Mouse (Mus musculus): ENCODE results near the gene Gng2. TPM values are rescaled to one million over a fixed set of nuclear protein-coding genes. Genes with fewer than 3 reads are reported as not detected.

Gng2 gene
- polyA plus RNA-seq, 1 experiment, result 0.50 TPM

GRCm38 (mm10) chr14:19994068-19994467 lies 16.6 kb upstream of the Gng2 start:
- no peak for TF ChIP-seq FLI1 (IDR thresholded peaks at IDR 0.05; ENCODE audit: low read length)
- no peak for TF ChIP-seq GATA1 (IDR thresholded peaks at IDR 0.05; ENCODE audit: borderline replicate concordance, low read length)
- no peak overlapping the region for H3K4me3 ChIP-seq (replicated peaks)
- peaks cover 5% of the 10 kb centered on the region; the same call in 1 of the 2 replicates for H3K4me1 ChIP-seq
- peaks cover 12% of the 10 kb centered on the region for H3K9me3 ChIP-seq
- H3K36me3 ChIP-seq (replicated peaks; ENCODE audit: low read length), result no peaks in the 10 kb centered on the region
- H3K27me3 ChIP-seq (replicated peaks), result peaks cover 54% of the 10 kb centered on the region

GRCm38 (mm10) chr14:19993570-19993883 lies 16.1 kb upstream of the Gng2 start:
- Histone ChIP-seq H3K4me1 (peaks cover 5% of the 10 kb centered on the region; the same call in 1 of the 2 replicates), H3K36me3 (replicated peaks; ENCODE audit: low read length) (no peaks in the 10 kb centered on the region)

GRCm38 (mm10) chr14:19992873-19993569 lies 15.6 kb upstream of the Gng2 start:
- peaks cover 22% of the 10 kb centered on the region for H3K9me3 ChIP-seq
- peaks cover 64% of the 10 kb centered on the region for H3K27me3 ChIP-seq (replicated peaks)
- peaks cover 5% of the 10 kb centered on the region; the same call in 1 of the 2 replicates for H3K4me1 ChIP-seq
- no peak for TF ChIP-seq GATA1 (IDR thresholded peaks at IDR 0.05; ENCODE audit: borderline replicate concordance, low read length)
- no peak for TF ChIP-seq FLI1 (IDR thresholded peaks at IDR 0.05; ENCODE audit: low read length)
- no peaks in the 10 kb centered on the region for H3K36me3 ChIP-seq (replicated peaks; ENCODE audit: low read length)
- no peak overlapping the region for H3K4me3 ChIP-seq (replicated peaks)

More at GRCm38 (mm10) chr14:19993570-19993883, 16.1 kb upstream of the Gng2 start:
- no peak overlapping the region for H3K4me3 ChIP-seq (replicated peaks)
- H3K9me3 ChIP-seq, result peaks cover 17% of the 10 kb centered on the region
- TF ChIP-seq FLI1 (IDR thresholded peaks at IDR 0.05; ENCODE audit: low read length), result no peak
- H3K27me3 ChIP-seq (replicated peaks), result peaks cover 59% of the 10 kb centered on the region

GRCm38 (mm10) chr14:19991861-19992260 lies 14.4 kb upstream of the Gng2 start:
- no peak overlapping the region for H3K4me3 ChIP-seq (replicated peaks)
- H3K36me3 ChIP-seq (replicated peaks; ENCODE audit: low read length), result no peaks in the 10 kb centered on the region
- peaks cover 70% of the 10 kb centered on the region for H3K27me3 ChIP-seq (replicated peaks)
- peaks cover 22% of the 10 kb centered on the region for H3K9me3 ChIP-seq
- no peak for TF ChIP-seq GATA1 (IDR thresholded peaks at IDR 0.05; ENCODE audit: borderline replicate concordance, low read length)
- TF ChIP-seq FLI1 (IDR thresholded peaks at IDR 0.05; ENCODE audit: low read length), result no peak
- peaks cover 10% of the 10 kb centered on the region for H3K4me1 ChIP-seq

GRCm38 (mm10) chr14:19990436-19990993 lies 13.1 kb upstream of the Gng2 start:
- Histone ChIP-seq H3K4me3 (replicated peaks) (no peak overlapping the region), H3K36me3 (replicated peaks; ENCODE audit: low read length) (no peaks in the 10 kb centered on the region), H3K27me3 (replicated peaks) (peaks cover 79% of the 10 kb centered on the region), H3K4me1 (peaks cover 24% of the 10 kb centered on the region), H3K9me3 (peaks cover 16% of the 10 kb centered on the region)
- TF ChIP-seq FLI1 (IDR thresholded peaks at IDR 0.05; ENCODE audit: low read length) (no peak), GATA1 (IDR thresholded peaks at IDR 0.05; ENCODE audit: borderline replicate concordance, low read length) (no peak)

- Histone ChIP-seq H3K27me3 (replicated peaks) (peaks cover 87% of the 10 kb centered on the region), H3K4me3 (replicated peaks) (no peak overlapping the region), H3K9me3 (peaks cover 10% of the 10 kb centered on the region), H3K4me1 (peaks cover 33% of the 10 kb centered on the region), H3K36me3 (replicated peaks; ENCODE audit: low read length) (no peaks in the 10 kb centered on the region)
- TF ChIP-seq GATA1 (IDR thresholded peaks at IDR 0.05; ENCODE audit: borderline replicate concordance, low read length) (no peak), FLI1 (IDR thresholded peaks at IDR 0.05; ENCODE audit: low read length) (no peak)
Observed at GRCm38 (mm10) chr14:19988410-19988809, 11.0 kb upstream of the Gng2 start.

GRCm38 (mm10) chr14:19987358-19987834 lies 10.0 kb upstream of the Gng2 start:
- Histone ChIP-seq H3K36me3 (replicated peaks; ENCODE audit: low read length) (no peaks in the 10 kb centered on the region), H3K27me3 (replicated peaks) (peaks cover 87% of the 10 kb centered on the region), H3K4me1 (peaks cover 30% of the 10 kb centered on the region), H3K9me3 (peaks cover 10% of the 10 kb centered on the region), H3K4me3 (replicated peaks) (no peak overlapping the region)
- TF ChIP-seq GATA1 (IDR thresholded peaks at IDR 0.05; ENCODE audit: borderline replicate concordance, low read length) (no peak), FLI1 (IDR thresholded peaks at IDR 0.05; ENCODE audit: low read length) (no peak)

GRCm38 (mm10) chr14:19986614-19987357 lies 9.4 kb upstream of the Gng2 start:
- Histone ChIP-seq H3K36me3 (replicated peaks; ENCODE audit: low read length) (no peaks in the 10 kb centered on the region), H3K9me3 (peaks cover 11% of the 10 kb centered on the region), H3K4me3 (replicated peaks) (peak overlapping the region; percentile 82), H3K27me3 (replicated peaks) (peaks cover 89% of the 10 kb centered on the region), H3K4me1 (peaks cover 30% of the 10 kb centered on the region)
- TF ChIP-seq FLI1 (IDR thresholded peaks at IDR 0.05; ENCODE audit: low read length), result no peak
- no peak for TF ChIP-seq GATA1 (IDR thresholded peaks at IDR 0.05; ENCODE audit: borderline replicate concordance, low read length)

- H3K36me3 ChIP-seq (replicated peaks; ENCODE audit: low read length), result no peaks in the 10 kb centered on the region
- H3K9me3 ChIP-seq, result peaks cover 13% of the 10 kb centered on the region
- no peak for TF ChIP-seq GATA1 (IDR thresholded peaks at IDR 0.05; ENCODE audit: borderline replicate concordance, low read length)
- TF ChIP-seq FLI1 (IDR thresholded peaks at IDR 0.05; ENCODE audit: low read length), result no peak
- H3K27me3 ChIP-seq (replicated peaks), result peaks cover 86% of the 10 kb centered on the region
- H3K4me1 ChIP-seq, result peaks cover 30% of the 10 kb centered on the region
- peak overlapping the region; percentile 87 for H3K4me3 ChIP-seq (replicated peaks)
Observed at GRCm38 (mm10) chr14:19985912-19986613, 8.6 kb upstream of the Gng2 start.

Measured in megakaryocyte, embryonic 14.5 days (primary cell).